Mouse (Mus musculus) lung, adult 2 months (tissue): ENCODE measurements at regions not wholly inside any gene's neighbourhood (a gene's known extent, or its start where the extent isn't known, plus 50 kb on each side); places are given as distances from the start of the nearest gene placed in this dataset.

Experiments
- CTCF ChIP-seq: fragments of 200-500 bp; IDR thresholded peaks from 2 replicates; pipeline ENCODE4 v1.5.1; 2011; ENCODE audit warnings: mild to moderate bottlenecking, low read length, control low read depth; ENCODE audit not compliant: insufficient read depth
- POLR2A ChIP-seq: fragments of 200-500 bp; IDR thresholded peaks from 2 replicates; pipeline ENCODE4 v1.6.1; 2011; ENCODE audit warnings: low read depth, mild to moderate bottlenecking, control low read depth, low read length, borderline replicate concordance; ENCODE audit errors: extremely low read depth

- TF ChIP-seq CTCF: no peak
- TF ChIP-seq POLR2A: no peak
Observed at GRCm38 (mm10) chr12:12820668-12821351, 120.9 kb downstream of the Mycn start.
